Mouse (Mus musculus): ENCODE results near the gene Vax1. TPM values are rescaled to one million over a fixed set of nuclear protein-coding genes. Genes with fewer than 3 reads are reported as not detected.

The Vax1 gene
- polyA plus RNA-seq, 2 experiments from 2014 or later = not detected

DNA sequence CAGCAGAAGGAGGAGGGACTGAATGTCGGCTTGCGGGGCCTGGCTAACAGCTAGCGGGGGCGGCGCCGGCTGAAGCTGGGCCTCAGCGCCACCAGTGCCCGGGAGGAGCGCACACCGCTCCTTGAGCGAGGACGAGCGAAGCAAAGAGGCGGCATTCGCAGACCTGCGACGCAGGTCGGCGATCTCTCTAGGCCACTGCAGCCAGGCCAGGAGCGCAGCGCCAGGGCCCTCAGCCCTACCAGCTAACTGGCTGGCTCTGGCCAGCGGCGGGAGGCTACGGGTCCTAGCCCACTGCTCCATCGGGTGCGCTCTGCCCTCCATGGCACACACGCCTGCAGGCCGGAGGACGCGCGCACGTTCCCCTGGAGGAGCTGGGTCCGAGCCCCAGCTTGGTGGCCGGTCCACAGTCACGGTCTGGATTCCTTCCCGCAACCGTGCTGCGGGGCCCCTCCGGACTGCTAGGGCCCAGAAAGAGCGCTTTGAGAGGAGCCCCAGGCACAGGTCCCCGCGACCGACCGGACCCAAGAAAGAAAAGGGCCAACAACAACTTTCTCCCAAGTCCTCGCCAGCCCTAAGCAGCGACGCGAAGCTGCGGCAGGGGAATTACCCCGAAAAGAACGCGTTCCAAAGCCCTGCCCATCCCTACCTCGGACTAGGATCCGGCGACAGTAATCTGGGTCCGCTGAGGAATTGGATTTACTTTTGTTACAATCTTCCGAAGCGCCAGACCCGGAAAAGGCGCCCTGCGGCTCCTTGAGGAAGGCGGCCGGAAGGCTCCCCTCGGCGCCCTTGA lies 517 bp downstream of the Vax1 start:
- no peak for ATAC-seq

GRCm38 (mm10) chr19:59168386-59168905 lies 1.4 kb downstream of the Vax1 start:
- ATAC-seq = no peak

DNA sequence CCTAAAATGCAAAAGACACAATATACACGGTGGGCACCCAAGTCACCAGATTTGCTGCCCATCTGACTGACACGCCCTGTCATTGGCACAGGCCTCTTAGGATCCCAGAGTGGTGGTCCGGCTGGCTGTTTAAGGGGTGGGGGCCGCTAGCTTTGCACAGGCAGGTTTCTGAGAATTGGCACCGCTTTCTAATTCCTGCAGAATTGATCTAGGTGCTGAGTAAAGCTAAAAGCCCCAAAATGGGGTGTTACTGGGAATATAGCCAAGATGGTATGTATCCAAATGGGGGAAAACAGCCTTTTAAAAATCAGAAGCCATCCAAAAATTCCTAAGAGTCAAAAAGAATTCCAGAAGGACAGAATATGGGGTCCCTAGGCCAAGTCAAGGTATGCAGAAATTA lies 2.0 kb downstream of the Vax1 start:
- ATAC-seq = no peak

DNA sequence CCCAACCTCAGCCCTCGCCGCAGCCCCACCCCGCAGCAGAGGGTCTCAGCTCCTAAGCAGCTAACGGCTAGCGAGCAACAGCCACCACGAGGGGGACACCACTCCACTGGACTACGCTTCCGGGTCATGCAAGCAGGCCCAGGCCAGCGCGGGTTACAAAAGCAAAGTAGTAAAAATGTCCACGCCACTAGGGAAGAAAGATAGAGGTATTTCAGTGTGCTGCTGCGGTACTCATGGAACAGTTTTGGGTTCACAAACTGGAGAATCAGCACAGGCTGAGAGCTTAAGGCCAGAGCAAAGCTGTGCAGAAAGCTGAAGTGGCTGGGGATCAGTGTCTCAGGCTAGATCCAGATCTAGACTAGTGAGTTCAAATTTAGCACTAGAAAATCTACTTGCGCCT lies 3.0 kb downstream of the Vax1 start:
- ATAC-seq = no peak

DNA sequence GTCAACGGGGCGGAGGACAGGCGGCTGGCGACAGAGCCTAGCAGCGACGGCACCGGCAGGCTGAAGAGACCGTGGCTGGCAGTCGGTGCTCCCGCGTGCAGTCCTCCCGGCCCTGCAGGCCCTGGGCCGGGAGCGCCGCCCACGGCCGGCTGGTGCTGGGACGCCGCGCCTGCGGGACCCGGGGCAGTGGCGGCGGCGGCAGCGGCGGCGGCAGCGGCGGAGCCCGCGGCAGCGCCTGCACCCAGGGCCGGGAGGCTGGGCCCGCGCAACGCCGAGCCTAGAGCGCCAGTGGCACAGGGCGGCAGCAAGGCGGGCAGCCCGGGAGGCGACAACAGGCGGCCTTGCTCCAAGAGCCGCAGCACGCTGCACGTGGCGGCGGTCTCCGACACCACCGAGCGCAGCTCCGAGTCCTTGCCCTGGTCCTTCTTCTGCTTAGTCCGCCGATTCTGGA lies 3.5 kb downstream of the Vax1 start:
- no peak for ATAC-seq

- no peak for ATAC-seq
Measured at GRCm38 (mm10) chr19:59165577-59165976, 4.3 kb downstream of the Vax1 start.

GRCm38 (mm10) chr19:59164896-59165560 lies 4.8 kb downstream of the Vax1 start:
- no peak for ATAC-seq

- ATAC-seq = no peak
Measured at GRCm38 (mm10) chr19:59164111-59164510, 5.7 kb downstream of the Vax1 start.

- no peak for ATAC-seq
Measured at GRCm38 (mm10) chr19:59156702-59157101, 13.2 kb downstream of the Vax1 start.

DNA sequence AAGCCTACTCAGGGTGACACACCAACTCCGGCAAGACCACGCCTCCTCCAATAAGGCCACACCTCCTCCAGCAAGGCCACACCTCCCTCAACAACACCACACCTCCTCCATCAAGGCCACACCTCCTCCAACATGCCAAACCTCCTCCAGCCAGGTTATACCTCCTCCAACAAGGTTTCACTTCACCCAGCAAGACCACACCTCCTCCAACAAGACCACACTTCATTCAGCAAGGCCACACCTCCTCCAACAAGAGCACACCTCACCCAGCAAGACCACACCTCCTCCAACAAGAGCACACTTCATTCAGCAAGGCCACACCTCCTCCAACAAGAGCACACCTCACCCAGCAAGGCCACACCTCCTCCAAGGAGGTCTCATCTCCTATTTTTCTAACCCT lies 15.7 kb downstream of the Vax1 start:
- ATAC-seq = no peak

DNA sequence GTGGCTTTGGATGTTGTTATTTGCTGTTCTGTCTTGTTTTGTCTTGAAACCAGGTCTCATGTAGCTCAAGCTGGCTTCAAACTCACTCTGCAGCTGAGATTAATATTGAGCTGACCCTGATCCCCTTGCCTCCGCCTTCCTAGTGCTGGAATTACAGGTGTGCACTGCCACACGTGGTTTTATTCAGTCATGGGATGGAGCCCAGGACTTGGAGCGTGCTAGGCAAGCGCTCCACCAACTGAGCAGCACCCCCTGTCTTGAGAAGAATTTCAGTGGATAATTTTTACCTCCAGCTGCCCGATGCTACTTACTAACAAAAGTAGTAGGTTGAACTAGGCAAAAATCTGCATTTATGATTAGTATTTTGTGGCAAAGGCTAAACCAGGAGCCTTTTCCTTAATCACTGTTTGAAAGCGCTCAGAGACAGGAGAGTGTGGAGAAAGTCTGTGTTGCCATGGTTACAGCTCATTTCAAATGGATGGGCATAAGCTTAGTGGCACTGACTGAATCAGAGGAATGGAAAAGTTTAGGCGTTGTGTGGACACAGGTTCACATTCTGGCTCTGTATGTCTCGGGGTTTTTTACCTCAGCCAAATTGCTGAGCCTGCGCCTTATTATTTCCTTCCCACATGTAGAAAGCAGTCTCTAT lies 24.2 kb downstream of the Vax1 start:
- no peak for ATAC-seq

DNA sequence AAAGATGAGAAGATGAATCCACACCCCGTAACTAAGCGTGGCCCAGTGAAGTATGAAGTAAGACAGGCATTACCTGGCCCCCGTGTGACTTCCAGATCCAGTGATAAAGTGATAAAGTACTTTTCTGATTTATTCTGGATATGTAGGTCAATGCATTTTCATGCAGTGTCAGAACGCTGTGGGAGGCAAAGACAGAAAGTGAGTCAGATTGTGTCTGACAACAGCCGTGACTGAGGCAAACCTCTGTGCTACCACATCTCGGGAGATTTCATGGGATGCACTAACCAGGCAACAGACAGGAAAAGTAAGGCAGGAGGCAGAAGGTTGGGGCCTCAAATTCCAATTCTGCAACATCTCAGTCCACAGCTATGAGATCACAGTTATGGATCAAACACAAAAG lies 24.8 kb downstream of the Vax1 start:
- ATAC-seq = no peak

DNA sequence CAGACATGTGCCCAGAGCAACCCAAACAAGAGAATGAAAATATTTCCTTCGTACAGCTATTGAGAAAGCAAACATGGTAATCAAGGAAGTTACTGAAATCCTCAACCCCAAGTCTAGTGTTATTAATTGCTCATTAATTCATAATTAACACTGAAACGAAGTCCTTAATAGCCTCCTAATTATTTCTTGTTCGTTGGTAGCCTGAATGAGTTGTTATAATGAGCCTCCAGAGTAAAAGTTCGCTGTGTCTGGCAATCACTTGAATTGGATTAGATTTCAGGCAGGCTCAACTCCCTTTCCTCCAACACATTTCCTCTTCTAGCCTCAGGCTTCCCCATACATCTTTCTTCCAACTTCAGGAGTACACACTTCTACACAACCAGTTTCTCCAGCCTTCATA lies 27.6 kb downstream of the Vax1 start:
- ATAC-seq = no peak

DNA sequence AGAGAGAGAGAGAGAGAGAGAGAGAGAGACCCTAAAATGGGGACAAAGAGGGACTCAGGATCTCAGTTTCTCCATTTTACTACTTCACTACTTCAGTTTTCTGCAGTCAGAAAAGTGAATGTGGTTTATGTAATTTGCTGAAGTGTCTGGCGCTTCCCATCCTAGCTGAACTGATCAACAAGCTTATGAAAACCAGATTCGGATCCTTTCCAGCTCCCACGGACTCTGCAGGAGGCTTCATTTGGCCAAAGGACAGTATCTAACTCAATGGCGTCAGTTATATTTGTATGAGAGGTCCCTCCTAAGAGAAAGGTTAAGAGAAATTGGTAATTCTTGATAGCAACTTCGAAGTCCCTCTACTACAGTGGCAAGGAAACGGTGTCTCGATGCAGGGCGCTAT lies 34.5 kb downstream of the Vax1 start:
- no peak for ATAC-seq

- ATAC-seq = no peak
Measured at GRCm38 (mm10) chr19:59134916-59135315, 34.9 kb downstream of the Vax1 start.

DNA sequence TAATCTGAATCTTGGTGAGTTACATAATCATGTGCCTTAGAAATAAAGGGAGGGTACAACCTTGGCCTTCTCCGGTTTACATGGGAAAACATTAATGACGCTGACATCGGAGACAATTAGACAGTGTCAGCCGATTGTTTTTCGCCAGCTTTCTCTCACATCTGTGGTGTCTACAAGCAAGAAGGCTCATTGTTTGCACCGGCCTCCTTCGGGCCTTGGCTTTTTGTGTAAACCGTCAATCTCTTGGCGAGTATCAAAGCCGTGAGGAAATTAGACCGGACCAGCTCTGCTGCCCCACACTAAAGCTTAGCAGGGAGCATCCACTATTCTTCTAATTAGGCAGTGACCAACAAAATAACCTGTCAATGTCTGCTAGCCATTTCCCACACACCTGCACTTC lies 36.7 kb downstream of the Vax1 start:
- ATAC-seq = no peak

DNA sequence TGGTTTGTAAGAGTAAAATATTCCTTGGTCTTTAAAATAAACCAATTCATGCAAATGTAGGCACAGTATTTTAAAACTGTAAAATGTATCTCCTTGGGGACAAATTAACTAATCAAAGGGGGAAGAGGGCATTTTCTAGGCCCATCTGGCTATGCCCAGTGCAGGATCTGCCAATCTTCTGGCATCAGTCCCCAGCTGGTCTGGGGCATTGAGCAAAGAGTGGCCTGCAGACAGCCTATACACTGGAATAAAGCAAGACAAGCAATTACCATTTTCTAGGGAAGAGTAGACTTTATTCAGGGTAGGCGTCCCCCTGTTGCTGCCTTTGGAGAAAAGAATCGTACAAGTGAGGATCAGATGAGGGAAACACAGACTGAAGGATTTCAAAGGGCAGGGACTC lies 40.2 kb downstream of the Vax1 start:
- no peak for ATAC-seq

DNA sequence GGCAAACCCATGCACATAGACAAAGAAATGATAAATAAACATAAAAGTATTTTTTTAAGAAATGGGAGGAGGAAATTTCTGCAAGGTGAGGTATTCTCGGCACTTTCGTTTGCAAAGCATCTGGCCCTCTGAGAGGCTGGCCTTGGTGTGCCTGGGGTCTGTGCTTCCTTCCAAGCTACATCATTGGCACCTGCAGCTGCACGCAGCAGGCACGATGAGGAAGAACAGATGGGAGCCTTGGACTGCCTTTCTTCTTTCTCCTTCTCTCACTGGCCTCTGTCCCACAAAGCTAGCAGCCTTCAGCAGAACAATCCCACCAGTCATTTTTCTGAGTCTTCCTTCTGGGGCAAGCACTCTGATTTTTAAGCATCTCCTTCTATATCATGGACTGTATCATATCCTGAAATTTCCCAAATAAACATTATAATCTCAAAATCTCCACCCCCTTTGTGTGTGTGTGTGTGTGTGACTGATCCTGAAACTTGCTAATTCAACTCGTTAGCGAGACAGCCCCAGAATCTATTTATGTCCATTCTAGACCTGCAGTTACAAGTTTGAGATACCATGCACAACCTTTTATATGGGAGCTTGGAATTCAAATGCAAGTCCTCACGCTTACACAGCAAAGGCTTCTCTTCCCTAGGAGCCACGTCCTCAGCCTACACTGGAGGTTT lies 41.2 kb downstream of the Vax1 start:
- no peak for ATAC-seq

- no peak for ATAC-seq
Measured at GRCm38 (mm10) chr19:59127424-59127823, 42.4 kb downstream of the Vax1 start.
